Mouse (Mus musculus): ENCODE results near the gene Ada. TPM values are rescaled to one million over a fixed set of nuclear protein-coding genes. Genes with fewer than 3 reads are reported as not detected.

The Ada gene
- polyA plus RNA-seq, 1 experiment from 2014 or later: 9.4 TPM

DNA sequence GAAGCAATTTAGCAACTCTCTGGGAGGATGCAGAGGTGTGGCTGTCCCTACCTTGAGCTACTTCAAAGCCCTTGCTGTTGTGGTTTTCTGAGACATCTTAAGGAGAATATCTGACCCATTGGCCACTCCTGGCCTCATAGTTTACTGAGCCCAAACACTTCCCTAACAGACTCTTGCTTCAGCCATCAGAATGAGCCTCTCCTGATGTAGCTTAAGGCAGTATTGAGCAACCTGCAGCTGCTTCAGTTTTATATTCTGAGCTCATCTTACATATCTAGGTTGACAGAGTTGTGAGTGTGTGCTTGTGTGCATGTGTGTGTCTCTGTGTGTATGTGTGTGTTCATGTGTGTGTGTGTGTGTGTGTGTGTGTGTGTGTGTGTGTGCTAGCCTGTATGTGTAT is 16.2 kb upstream of the Ada start:
- no peak overlapping the region for H3K27ac ChIP-seq
- no peak overlapping the region for H3K4me2 ChIP-seq (replicated peaks)
- H3K27me3 ChIP-seq: no peaks in the 10 kb centered on the region
- H3K9me3 ChIP-seq: no peaks in the 10 kb centered on the region
- ATAC-seq (ENCODE audit: low FRiP score, low read depth): no peak
- H3K36me3 ChIP-seq: no peaks in the 10 kb centered on the region
- no peak overlapping the region for H3K4me3 ChIP-seq
- H3K4me1 ChIP-seq: no peaks in the 10 kb centered on the region
- no peak overlapping the region for H3K9ac ChIP-seq

DNA sequence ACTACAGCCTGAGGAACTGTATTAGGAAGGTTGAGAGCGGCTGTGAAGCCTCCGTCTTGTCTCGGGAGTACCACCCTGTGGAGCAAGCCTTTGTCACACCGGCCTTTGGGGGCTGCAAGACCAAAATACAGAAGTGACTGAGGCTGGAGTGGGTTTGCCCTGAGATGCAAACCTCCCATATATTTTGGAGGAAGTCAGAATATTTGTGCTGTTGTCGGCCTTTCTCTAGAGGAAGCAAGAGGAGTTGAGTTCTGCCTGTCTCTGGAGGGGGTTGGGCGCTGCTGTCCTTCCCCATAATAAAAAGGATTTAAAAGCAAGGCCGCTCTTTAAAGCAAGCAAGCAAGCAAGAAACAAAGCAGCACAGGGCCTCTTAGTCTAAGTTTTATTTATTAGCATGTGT is 11.4 kb upstream of the Ada start:
- no peak for ATAC-seq (ENCODE audit: low FRiP score, low read depth)
- WGBS: 79% methylated on average over 7 of the region's 7 CpGs
- H3K9ac ChIP-seq: no peak overlapping the region

DNA sequence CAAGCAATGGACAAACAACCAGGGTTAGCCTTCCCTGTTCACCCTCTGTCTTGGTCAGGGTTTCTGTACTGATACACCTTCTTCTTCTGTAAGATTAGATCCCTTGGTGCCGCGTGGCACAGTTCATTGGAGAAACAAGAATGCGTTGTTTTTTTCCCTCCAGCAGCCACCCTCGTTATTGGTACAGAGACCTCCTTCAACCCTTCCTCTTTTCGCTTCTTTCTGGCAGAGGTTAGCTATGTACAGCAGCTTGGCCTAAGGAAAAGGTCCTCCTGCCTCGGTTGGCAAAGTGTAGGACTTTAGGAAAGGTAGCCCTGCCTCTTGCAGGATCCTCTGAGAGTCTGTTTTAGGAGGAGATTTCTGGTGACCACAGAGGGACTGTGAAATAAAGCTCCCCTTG is 10.6 kb upstream of the Ada start:
- no peak overlapping the region for H3K9ac ChIP-seq
- H3K4me2 ChIP-seq (replicated peaks): no peak overlapping the region
- ATAC-seq (ENCODE audit: low FRiP score, low read depth): no peak
- H3K4me1 ChIP-seq: peaks cover 12% of the 10 kb centered on the region; the same call in 1 of the 2 replicates
- no peaks in the 10 kb centered on the region for H3K27me3 ChIP-seq
- WGBS: 83% methylated on average over 6 of the region's 6 CpGs
- H3K27ac ChIP-seq: no peak overlapping the region
- H3K9me3 ChIP-seq: no peaks in the 10 kb centered on the region
- no peaks in the 10 kb centered on the region for H3K36me3 ChIP-seq
- no peak overlapping the region for H3K4me3 ChIP-seq

More for the DNA sequence above, 11.4 kb upstream of the Ada start:
- H3K27ac ChIP-seq: no peak overlapping the region
- H3K4me1 ChIP-seq: peaks cover 6% of the 10 kb centered on the region; the same call in 1 of the 2 replicates
- no peak overlapping the region for H3K4me3 ChIP-seq
- no peaks in the 10 kb centered on the region for H3K27me3 ChIP-seq
- H3K9me3 ChIP-seq: no peaks in the 10 kb centered on the region
- H3K36me3 ChIP-seq: no peaks in the 10 kb centered on the region
- H3K4me2 ChIP-seq (replicated peaks): no peak overlapping the region

DNA sequence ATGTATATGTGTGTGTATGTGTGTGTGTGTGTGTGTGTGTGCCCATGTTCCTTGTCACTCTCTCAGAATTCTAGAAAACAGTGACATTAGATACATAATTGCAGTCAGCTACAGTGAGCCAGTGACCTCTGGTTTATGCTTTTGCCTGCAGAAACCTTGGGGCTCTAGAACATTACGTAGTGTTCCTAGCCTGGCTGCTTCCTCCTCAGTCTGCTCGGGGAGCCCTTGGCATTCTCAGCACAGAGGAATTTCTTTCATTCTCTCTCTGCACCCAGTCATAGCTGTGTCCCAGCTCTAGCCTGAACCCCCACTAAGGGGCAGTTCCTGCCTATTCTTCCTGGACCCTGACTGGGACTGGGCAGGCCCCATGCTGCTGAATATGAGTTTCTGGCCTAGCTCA is 8.1 kb upstream of the Ada start:
- H3K27ac ChIP-seq: no peak overlapping the region
- WGBS: 69% methylated on average over 2 of the region's 2 CpGs
- no peak for ATAC-seq (ENCODE audit: low FRiP score, low read depth)
- no peaks in the 10 kb centered on the region for H3K9me3 ChIP-seq
- H3K4me1 ChIP-seq: peaks cover 15% of the 10 kb centered on the region; the same call in 1 of the 2 replicates
- H3K27me3 ChIP-seq: no peaks in the 10 kb centered on the region
- H3K36me3 ChIP-seq: no peaks in the 10 kb centered on the region
- H3K4me3 ChIP-seq: no peak overlapping the region
- H3K4me2 ChIP-seq (replicated peaks): no peak overlapping the region
- H3K9ac ChIP-seq: no peak overlapping the region

DNA sequence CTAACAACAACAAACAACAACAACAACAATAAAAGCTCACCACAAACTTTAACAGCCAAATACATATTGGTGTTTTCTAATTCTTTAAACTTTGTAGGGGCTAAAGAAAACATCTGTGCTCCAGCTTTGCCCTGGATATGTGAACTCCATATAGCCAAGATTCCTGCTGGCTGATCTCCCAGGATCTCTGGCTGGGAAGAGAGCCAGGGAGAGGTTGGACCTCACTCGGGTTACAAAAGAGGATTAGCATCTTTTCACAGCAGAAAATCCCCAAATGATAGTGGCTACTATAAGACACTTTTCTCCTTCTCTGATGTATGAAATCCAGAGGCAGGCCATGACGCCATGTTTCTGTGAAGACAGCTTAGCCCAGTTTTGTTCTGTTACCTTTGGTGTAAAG is 6.7 kb upstream of the Ada start:
- peak overlapping the region; percentile 40; the same call in 1 of the 2 replicates for H3K27ac ChIP-seq

DNA sequence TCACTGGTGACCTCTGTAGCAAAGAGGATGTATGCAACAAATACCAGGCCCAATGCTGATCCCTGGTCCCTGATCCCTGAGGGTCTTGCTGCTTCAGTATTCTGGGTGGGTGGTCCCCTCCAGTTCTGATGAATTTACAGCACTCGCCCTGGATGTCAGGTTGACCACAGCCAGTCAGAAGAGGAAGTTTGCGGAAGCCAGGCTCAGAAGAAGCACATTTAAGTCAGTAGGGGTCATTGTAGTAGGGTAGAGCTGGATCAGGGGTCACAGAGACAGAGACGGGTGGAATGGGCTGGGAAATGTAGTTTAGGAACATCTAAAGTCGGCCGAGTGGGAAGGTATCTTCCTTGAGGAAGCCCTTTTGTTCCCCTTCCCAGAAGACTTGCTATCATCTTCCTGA is 4.2 kb upstream of the Ada start:
- Histone ChIP-seq H3K27me3 (no peaks in the 10 kb centered on the region), H3K9me3 (no peaks in the 10 kb centered on the region)
- WGBS: 67% methylated on average over 5 of the region's 5 CpGs

More for the DNA sequence above, 6.7 kb upstream of the Ada start:
- H3K36me3 ChIP-seq: no peaks in the 10 kb centered on the region
- no peak overlapping the region for H3K9ac ChIP-seq
- peak; percentile 83; the same call in 1 of the 2 replicates for ATAC-seq (ENCODE audit: low FRiP score, low read depth)
- no peak overlapping the region for H3K4me2 ChIP-seq (replicated peaks)
- H3K4me1 ChIP-seq: peaks cover 15% of the 10 kb centered on the region; the same call in 1 of the 2 replicates
- H3K27me3 ChIP-seq: no peaks in the 10 kb centered on the region
- H3K4me3 ChIP-seq: no peak overlapping the region
- 44% methylated on average over 2 of the region's 2 CpGs for WGBS
- no peaks in the 10 kb centered on the region for H3K9me3 ChIP-seq

DNA sequence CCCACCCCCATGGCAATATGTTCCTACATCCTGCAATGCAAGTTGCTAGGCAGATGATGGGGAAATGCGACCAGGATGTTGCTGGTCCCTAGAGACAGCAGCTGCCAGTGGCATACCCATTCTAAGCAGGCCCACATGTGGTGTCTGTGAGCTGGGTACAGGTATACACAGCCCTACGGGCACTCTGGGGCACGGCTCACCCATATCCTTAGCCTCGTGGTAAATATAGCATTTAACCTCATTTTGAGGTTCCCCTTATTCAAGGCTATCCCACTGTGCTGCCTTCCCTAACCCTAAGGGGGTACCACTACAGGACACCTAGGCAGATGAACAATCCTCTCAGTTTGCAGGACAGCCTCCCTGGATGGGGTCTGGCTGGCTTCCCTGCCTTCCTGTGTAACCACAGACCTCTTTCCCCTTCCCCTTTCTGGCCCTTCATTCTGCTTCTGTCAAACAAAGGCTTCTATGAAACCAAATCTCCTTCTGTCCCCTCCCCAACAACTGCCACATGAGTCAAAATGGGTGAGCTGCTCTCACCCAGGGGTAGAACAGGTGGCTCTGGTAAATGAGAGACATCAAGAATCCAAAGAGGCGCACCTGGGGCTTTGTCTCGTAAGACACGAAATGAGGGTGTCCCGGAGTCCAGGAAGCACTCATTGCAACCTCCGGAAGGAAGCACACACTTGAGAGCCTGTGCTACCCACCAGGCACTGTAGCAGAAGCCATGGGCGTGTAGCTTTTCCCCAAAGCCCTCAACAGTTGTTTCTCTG is 5.1 kb downstream of the Ada start:
- no peak for ATAC-seq (ENCODE audit: low FRiP score, low read depth)
- WGBS: 79% methylated on average over 10 of the region's 10 CpGs
- H3K4me2 ChIP-seq (replicated peaks): no peak overlapping the region
- H3K27me3 ChIP-seq: peaks cover 8% of the 10 kb centered on the region
- H3K9me3 ChIP-seq: no peaks in the 10 kb centered on the region
- peaks cover 8% of the 10 kb centered on the region for H3K4me1 ChIP-seq
- no peak overlapping the region for H3K9ac ChIP-seq
- H3K27ac ChIP-seq: no peak overlapping the region
- no peak overlapping the region for H3K4me3 ChIP-seq
- H3K36me3 ChIP-seq: no peaks in the 10 kb centered on the region

More for the DNA sequence above, 4.2 kb upstream of the Ada start:
- ATAC-seq (ENCODE audit: low FRiP score, low read depth): no peak
- Histone ChIP-seq H3K4me3 (no peak overlapping the region), H3K9ac (no peak overlapping the region), H3K36me3 (no peaks in the 10 kb centered on the region), H3K4me1 (peaks cover 27% of the 10 kb centered on the region), H3K4me2 (replicated peaks) (no peak overlapping the region), H3K27ac (no peak overlapping the region)

DNA sequence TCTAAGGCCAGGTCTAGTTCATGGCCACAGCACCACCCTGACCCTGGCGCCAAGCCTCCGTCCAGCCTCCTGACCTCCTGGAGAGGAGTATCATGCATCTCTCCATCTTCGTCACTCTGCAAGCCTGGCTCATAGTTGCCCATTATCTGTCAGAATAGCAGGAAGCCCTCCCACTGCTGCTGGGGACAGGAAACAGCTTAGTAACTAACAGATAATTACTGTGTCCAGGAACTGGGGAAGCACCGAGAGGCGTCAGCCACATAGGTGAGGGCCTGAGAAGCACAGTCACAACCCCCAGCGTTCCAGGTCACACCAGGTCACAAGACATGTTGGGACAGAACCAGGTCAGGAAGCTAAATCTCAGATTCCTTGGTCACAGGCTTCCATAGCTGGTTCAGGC is 6.7 kb downstream of the Ada start:
- Histone ChIP-seq H3K9ac (no peak overlapping the region), H3K4me3 (no peak overlapping the region), H3K27me3 (peaks cover 5% of the 10 kb centered on the region; the same call in 1 of the 2 replicates), H3K9me3 (no peaks in the 10 kb centered on the region), H3K4me1 (no peaks in the 10 kb centered on the region), H3K4me2 (replicated peaks) (no peak overlapping the region), H3K27ac (no peak overlapping the region), H3K36me3 (no peaks in the 10 kb centered on the region)
- WGBS: 61% methylated on average over 6 of the region's 6 CpGs
- ATAC-seq (ENCODE audit: low FRiP score, low read depth): no peak

DNA sequence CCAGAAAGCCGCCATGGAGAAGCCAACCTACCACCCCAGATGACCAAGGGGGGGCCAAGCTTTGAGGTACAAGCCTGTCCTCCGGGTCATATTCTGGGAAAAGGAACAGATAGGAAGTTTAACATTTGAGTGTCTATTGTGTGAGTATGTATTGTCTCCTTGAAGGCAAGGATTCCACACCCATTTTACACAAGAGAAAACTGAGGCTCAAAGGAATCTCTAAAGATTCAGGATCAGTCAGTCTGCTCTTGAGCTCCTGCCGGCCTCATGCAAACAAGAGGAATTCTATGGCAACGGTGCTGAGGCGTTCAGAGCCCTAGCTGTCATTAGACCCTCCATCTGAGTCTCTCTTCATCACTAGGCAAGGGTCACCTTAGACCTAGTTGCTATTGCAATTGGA is 7.4 kb downstream of the Ada start:
- H3K4me2 ChIP-seq (replicated peaks): no peak overlapping the region
- 75% methylated on average over 5 of the region's 5 CpGs for WGBS
- H3K9ac ChIP-seq: no peak overlapping the region
- no peaks in the 10 kb centered on the region for H3K36me3 ChIP-seq
- H3K4me1 ChIP-seq: no peaks in the 10 kb centered on the region
- no peaks in the 10 kb centered on the region for H3K9me3 ChIP-seq
- H3K27me3 ChIP-seq: 0 out of 2 replicates have a peak, but pooled peaks cover 1% of the 10 kb centered on the region
- ATAC-seq (ENCODE audit: low FRiP score, low read depth): no peak
- H3K4me3 ChIP-seq: no peak overlapping the region
- no peak overlapping the region for H3K27ac ChIP-seq

DNA sequence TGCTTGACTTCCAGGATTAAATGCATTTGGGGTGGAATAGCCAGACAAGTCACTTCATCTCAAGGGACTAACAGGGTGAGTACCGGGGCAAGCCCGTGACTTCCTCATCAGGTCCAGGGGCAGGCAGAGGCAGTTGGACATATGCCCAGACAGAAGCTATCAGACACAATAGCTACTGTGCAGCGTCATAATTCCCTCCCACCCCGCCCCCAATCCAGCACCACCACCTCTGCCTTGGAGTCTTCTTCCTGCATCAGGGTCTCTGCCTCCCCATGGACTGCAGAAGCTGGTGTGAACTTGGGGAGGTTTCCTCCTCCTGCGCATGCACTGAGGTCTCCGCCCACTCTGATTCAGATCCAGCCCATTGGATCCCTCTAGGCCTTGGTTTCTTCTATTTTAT is 14.1 kb downstream of the Ada start:
- no peak for ATAC-seq (ENCODE audit: low FRiP score, low read depth)
- H3K27me3 ChIP-seq: no peaks in the 10 kb centered on the region

DNA sequence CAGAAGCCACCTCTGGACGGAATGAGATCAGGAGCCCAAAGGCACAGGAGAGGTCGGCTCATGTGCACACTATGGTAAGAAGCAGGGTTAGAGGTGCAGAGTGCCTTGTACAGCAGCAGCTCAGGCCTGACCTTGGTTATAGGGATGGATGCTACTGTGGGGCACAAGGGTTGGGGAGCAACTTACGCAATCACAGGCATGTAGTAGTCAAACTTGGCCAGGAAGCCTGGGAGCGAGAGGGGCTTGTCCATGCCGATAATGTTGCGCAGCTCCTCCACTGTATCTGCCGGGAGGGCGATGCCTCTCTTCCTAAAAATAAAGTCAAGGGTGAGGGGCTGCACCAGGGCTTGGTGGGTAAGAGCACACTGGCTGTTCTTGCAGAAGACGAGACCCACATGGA is 14.9 kb downstream of the Ada start:
- H3K9me3 ChIP-seq: no peaks in the 10 kb centered on the region
- H3K4me1 ChIP-seq: no peaks in the 10 kb centered on the region
- H3K27me3 ChIP-seq: no peaks in the 10 kb centered on the region
- peaks cover 27% of the 10 kb centered on the region for H3K36me3 ChIP-seq
- H3K27ac ChIP-seq: no peak overlapping the region
- no peak overlapping the region for H3K4me3 ChIP-seq
- no peak overlapping the region for H3K4me2 ChIP-seq (replicated peaks)
- WGBS: 94% methylated on average over 9 of the region's 9 CpGs
- ATAC-seq (ENCODE audit: low FRiP score, low read depth): no peak
- H3K9ac ChIP-seq: no peak overlapping the region

More for the DNA sequence above, 14.1 kb downstream of the Ada start:
- Histone ChIP-seq H3K4me3 (no peak overlapping the region), H3K36me3 (peaks cover 19% of the 10 kb centered on the region), H3K4me1 (no peaks in the 10 kb centered on the region), H3K9me3 (no peaks in the 10 kb centered on the region), H3K27ac (no peak overlapping the region), H3K9ac (no peak overlapping the region), H3K4me2 (replicated peaks) (no peak overlapping the region)
- 85% methylated on average over 6 of the region's 6 CpGs for WGBS

DNA sequence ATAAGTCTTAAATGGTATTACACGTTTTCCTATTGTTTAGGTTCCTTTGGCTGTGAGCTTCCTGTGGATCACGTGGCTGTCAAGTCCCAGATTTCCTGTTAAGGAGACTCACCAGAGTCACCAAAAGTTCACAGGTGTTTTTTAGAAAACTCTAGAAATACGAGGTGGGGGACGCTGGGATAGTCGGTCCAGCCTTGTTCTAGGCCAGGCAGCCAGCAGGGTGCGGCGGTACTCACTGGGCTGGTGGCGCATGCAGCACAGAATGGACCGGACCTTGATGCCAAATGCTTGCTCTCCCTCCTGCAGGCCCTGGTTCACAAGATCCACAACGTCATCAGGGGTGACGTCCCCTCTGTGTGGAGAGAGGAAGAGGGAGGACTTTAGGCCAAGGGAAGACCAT is 18.0 kb downstream of the Ada start:
- H3K4me2 ChIP-seq (replicated peaks): no peak overlapping the region
- no peak for ATAC-seq (ENCODE audit: low FRiP score, low read depth)
- 88% methylated on average over 11 of the region's 11 CpGs for WGBS
- no peaks in the 10 kb centered on the region for H3K9me3 ChIP-seq
- peaks cover 51% of the 10 kb centered on the region for H3K36me3 ChIP-seq
- H3K4me3 ChIP-seq: no peak overlapping the region
- no peak overlapping the region for H3K9ac ChIP-seq
- no peaks in the 10 kb centered on the region for H3K27me3 ChIP-seq
- no peak overlapping the region for H3K27ac ChIP-seq
- H3K4me1 ChIP-seq: no peaks in the 10 kb centered on the region

DNA sequence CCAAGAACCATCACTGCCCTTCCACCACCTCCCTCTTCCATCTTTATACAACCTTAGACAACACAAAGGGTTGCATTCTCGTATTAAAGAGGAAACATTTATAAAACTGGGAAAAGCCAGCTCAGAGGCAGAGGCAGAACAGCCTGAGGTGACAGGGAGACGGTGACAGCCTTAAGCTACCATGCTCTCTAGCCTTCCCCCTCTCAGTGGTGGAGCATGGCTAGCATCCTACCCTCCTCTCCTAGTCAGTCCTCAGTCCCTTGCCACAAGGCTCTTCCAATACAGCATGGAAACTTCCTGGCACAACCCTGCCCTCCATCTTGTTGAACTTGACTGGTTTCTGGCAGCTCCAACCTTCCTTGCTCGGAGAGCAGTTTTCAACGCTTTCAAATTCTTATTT is 21.7 kb downstream of the Ada start:
- Histone ChIP-seq H3K27me3 (no peaks in the 10 kb centered on the region), H3K4me3 (no peak overlapping the region), H3K9ac (no peak overlapping the region), H3K4me1 (no peaks in the 10 kb centered on the region), H3K9me3 (no peaks in the 10 kb centered on the region), H3K4me2 (replicated peaks) (no peak overlapping the region), H3K27ac (no peak overlapping the region), H3K36me3 (peaks cover 77% of the 10 kb centered on the region)
- no peak for ATAC-seq (ENCODE audit: low FRiP score, low read depth)
- 89% methylated on average over 4 of the region's 4 CpGs for WGBS

Data from limb, embryonic 13.5 days (tissue).